Mouse (Mus musculus): ENCODE measurements around the gene Depp1. TPM values are rescaled to one million over a fixed set of nuclear protein-coding genes. Genes with fewer than 3 reads are reported as not detected.

Gene Depp1
- polyA plus RNA-seq, 1 experiment from 2014 or later, result 19.9 TPM

DNA sequence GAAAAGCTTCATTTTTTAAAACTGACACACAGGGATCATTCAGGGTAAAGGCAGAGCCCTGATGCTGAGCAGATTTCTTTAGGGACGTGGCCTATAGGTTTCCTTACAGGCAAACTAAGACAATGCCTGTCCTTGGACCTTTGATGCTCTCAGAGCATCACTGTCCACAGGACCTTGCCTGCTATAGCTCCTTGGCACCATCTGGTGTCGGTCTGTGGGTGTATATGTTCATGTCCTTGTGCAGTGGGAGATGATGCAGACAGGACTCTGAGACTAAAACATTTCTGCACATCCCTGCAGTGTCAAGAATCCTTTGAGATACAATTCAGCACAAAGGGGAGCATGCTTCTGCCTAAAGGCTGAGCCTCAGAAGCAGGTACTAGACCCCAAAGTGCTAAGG lies 47.0 kb downstream of the Depp1 start:
- 53% methylated on average over 2 of the region's 2 CpGs for WGBS
- no peak overlapping the region for H3K27ac ChIP-seq
- no peak for ATAC-seq (ENCODE audit: insufficient number of reproducible peaks, insufficient read depth, low FRiP score, low TSS enrichment, low read depth)
- no peak overlapping the region for H3K4me3 ChIP-seq
- H3K36me3 ChIP-seq, result no peaks in the 10 kb centered on the region
- H3K4me2 ChIP-seq, result no peak overlapping the region
- H3K27me3 ChIP-seq, result no peaks in the 10 kb centered on the region
- no peak overlapping the region for H3K9ac ChIP-seq
- no peaks in the 10 kb centered on the region for H3K9me3 ChIP-seq
- H3K4me1 ChIP-seq, result no peaks in the 10 kb centered on the region

DNA sequence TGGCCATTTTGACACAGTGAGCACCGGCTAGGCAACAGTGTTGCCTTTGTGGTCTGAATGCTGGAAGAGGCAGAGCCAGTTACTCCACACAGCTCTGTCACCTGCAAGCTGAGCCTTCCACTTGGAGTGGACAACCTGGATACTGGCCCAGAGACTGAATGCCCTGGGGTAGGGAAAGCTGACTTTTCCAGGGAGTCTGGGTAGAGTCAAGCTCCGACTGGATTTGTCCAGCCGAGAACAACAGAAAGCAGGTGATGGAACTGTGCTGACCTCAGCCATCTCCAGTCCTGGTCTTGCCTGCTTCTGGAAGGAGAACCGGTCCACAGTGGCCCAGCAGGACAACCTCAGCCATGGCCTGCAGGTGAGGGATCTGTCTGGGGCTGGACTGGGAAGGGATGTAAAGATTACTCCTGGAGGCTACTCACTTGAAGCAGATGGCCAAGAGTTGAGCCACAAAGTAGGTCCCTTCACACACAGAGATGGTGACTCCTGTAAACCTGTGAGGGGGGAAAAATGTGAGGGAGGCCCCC lies 47.6 kb downstream of the Depp1 start:
- no peak overlapping the region for H3K4me3 ChIP-seq
- no peaks in the 10 kb centered on the region for H3K9me3 ChIP-seq
- H3K4me1 ChIP-seq, result no peaks in the 10 kb centered on the region
- ATAC-seq (ENCODE audit: insufficient number of reproducible peaks, insufficient read depth, low FRiP score, low TSS enrichment, low read depth), result no peak
- WGBS, result 82% methylated on average over 4 of the region's 4 CpGs
- no peak overlapping the region for H3K27ac ChIP-seq
- no peak overlapping the region for H3K4me2 ChIP-seq
- no peaks in the 10 kb centered on the region for H3K27me3 ChIP-seq
- no peak overlapping the region for H3K9ac ChIP-seq
- H3K36me3 ChIP-seq, result no peaks in the 10 kb centered on the region

- ATAC-seq (ENCODE audit: insufficient number of reproducible peaks, insufficient read depth, low FRiP score, low TSS enrichment, low read depth), result no peak
- H3K27me3 ChIP-seq, result no peaks in the 10 kb centered on the region
- no peaks in the 10 kb centered on the region for H3K9me3 ChIP-seq
- no peaks in the 10 kb centered on the region for H3K4me1 ChIP-seq
- no peak overlapping the region for H3K4me3 ChIP-seq
- H3K27ac ChIP-seq, result no peak overlapping the region
- H3K9ac ChIP-seq, result no peak overlapping the region
- no peaks in the 10 kb centered on the region for H3K36me3 ChIP-seq
- no peak overlapping the region for H3K4me2 ChIP-seq
Observed at GRCm38 (mm10) chr6:116700821-116701220, 50.4 kb downstream of the Depp1 start.

Small RNA genes lying within 50 kb of the gene (microRNA-seq; reads per million reads assigned to microRNA genes)
- gene Mir7043, result 0.55 reads per million

Other genes with a start within 250 kb of the Depp1 start
- gene Alox5, start 189.4 kb upstream of the Depp1 start, polyA plus RNA-seq (2015; fragmentation: Nextera tagmentation; extraction: Ambion mirVana), result 1.0 and 1.7 TPM in 2 replicates
- not detected in 2 replicates for gene Olfr211, start 161.5 kb upstream of the Depp1 start, polyA plus RNA-seq (2015; fragmentation: Nextera tagmentation; extraction: Ambion mirVana)
- gene Olfr212, start 144.1 kb upstream of the Depp1 start, polyA plus RNA-seq (2015; fragmentation: Nextera tagmentation; extraction: Ambion mirVana), result not detected in 2 replicates
- not detected in 2 replicates for gene Olfr213, start 112.2 kb upstream of the Depp1 start, polyA plus RNA-seq (2015; fragmentation: Nextera tagmentation; extraction: Ambion mirVana)
- 0.60 and 2.1 TPM in 2 replicates for gene Gm5580, start 99.5 kb upstream of the Depp1 start, polyA plus RNA-seq (2015; fragmentation: Nextera tagmentation; extraction: Ambion mirVana)
- not detected in 2 replicates for gene Olfr214, start 96.4 kb upstream of the Depp1 start, polyA plus RNA-seq (2015; fragmentation: Nextera tagmentation; extraction: Ambion mirVana)
- not detected in 2 replicates for gene Olfr215, start 66.4 kb upstream of the Depp1 start, polyA plus RNA-seq (2015; fragmentation: Nextera tagmentation; extraction: Ambion mirVana)
- gene Zfp422, start 21.6 kb upstream of the Depp1 start, polyA plus RNA-seq (2015; fragmentation: Nextera tagmentation; extraction: Ambion mirVana), result 218 and 229 TPM in 2 replicates
- 14.4 and 14.5 TPM in 2 replicates for gene Rassf4, start 23.3 kb downstream of the Depp1 start, polyA plus RNA-seq (2015; fragmentation: Nextera tagmentation; extraction: Ambion mirVana)
- 0.04 and 0.07 TPM in 2 replicates for gene Tmem72, start 66.3 kb downstream of the Depp1 start, polyA plus RNA-seq (2015; fragmentation: Nextera tagmentation; extraction: Ambion mirVana)

Data from embryonic facial prominence, embryonic 13.5 days (tissue).